Mouse (Mus musculus) cerebellum, adult 18-20 months (tissue): ENCODE results near the gene Snx8.

Source experiments
- DNase-seq, 2 experiments: peaks; one replicate each; pipeline ENCODE4 v3.0.0; 2021

Snx8 gene

GRCm38 (mm10) chr5:140342880-140343279, 46.2 kb downstream of the Snx8 start:
- no peak for DNase-seq

- DNase-seq = no peak
These were observed 49.2 kb downstream of the Snx8 start for GRCm38 (mm10) chr5:140339836-140340235.

- DNase-seq = no peak
These were observed 50.3 kb downstream of the Snx8 start for GRCm38 (mm10) chr5:140338779-140339178.

GRCm38 (mm10) chr5:140336680-140337079, 52.4 kb downstream of the Snx8 start:
- DNase-seq = peak; percentile 48 to 53

- DNase-seq = no peak
These were observed 55.4 kb downstream of the Snx8 start for GRCm38 (mm10) chr5:140333631-140334030.

GRCm38 (mm10) chr5:140332519-140332918, 56.5 kb downstream of the Snx8 start:
- no peak for DNase-seq

GRCm38 (mm10) chr5:140331615-140332512, 57.2 kb downstream of the Snx8 start, which contains the start of gene Mrm2:
TSS of gene Mrm2 (minus strand) at chr5:140331898.
- DNase-seq = peak; percentile 81 to 85

- DNase-seq = no peak
These were observed 65.0 kb downstream of the Snx8 start for GRCm38 (mm10) chr5:140324058-140324457.

- no peak for DNase-seq
These were observed 67.1 kb downstream of the Snx8 start for GRCm38 (mm10) chr5:140321756-140322575.

GRCm38 (mm10) chr5:140321042-140321755, 67.9 kb downstream of the Snx8 start, which contains the start of the genes Mad1l1 and Nudt1:
TSS of gene Mad1l1 (minus strand) at chr5:140321552.
TSS of gene Nudt1 (plus strand) at chr5:140321656.
- DNase-seq = peak; percentile 87 to 92

GRCm38 (mm10) chr5:140316716-140317115, 72.3 kb downstream of the Snx8 start:
- DNase-seq = peak in 1 of 2 experiments; percentile 16

- no peak for DNase-seq
These were observed 81.5 kb downstream of the Snx8 start for GRCm38 (mm10) chr5:140307602-140308001.

GRCm38 (mm10) chr5:140306016-140306415, 83.0 kb downstream of the Snx8 start:
- no peak for DNase-seq

GRCm38 (mm10) chr5:140298291-140298690, 90.8 kb downstream of the Snx8 start:
- DNase-seq = no peak

- DNase-seq = peak; percentile 57 to 61
These were observed 96.9 kb downstream of the Snx8 start for GRCm38 (mm10) chr5:140292152-140292551.
